ENCODE assay signal across 17 mouse cellular contexts in the genomic region with DNA sequence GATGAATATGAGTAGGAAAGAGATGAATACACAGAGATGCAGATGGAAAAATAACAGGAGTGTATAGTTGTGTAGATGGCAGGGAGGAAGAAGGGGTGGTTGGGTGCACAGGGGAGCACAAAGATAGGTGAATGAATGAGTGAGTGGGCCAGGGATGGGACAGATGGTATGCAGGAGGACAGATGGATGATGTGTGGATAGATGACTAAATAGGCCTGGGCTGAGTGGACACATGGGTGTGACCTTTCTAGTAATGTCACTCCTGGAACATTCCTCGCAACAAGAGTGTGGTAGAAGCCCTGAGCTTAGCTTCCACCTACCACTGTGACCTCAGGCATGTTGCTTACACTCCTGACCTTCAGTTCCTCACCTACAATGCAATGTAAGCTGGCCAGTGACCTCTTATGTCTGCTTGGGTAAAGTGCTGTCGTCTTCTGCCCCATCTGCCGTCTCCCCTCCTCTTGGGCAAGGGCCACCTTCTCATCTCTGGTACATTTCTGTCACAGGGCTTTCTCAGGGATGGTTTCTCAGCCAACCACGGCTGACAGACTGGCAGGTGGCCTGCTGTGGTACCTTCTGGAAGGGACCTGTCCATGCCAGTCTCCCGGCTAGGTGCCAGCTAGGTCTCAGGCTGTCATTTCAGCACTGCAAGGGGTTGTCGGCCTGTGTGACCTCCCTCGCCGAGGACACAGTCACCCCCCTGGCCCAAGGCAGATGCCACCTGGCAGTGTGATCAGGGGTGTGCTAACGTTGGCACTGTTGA.
DNase-seq lines count a peak whose midpoint lies in the region; ATAC-seq lines count a peak whose summit lies in the region.
"Had no signal": no experiment of that assay in that cellular context is flagged by ENCODE, and none has a peak within 500 bp of the region (broad histone marks: within the 10 kb centered on the region; RNA-seq: fewer than 3 reads in every experiment).

No protein-coding gene starts in this region.

- no peak for ATAC-seq in frontal cortex, adult (ENCODE audit: low TSS enrichment)
- ATAC-seq: activated CD4-positive, CD25-positive, alpha-beta regulatory T cell, adult 4 months; forebrain, postnatal 0 days; intestine, embryonic 16.5 days; midbrain, embryonic 16.5 days had no signal

- DNase-seq in adrenal gland, postnatal 25 days: peak; percentile 32
- DNase-seq in adrenal gland, postnatal 4 days (ENCODE audit: low spot score in 2 of 2): no peak
- peak; percentile 93 for DNase-seq in cerebellum, adult 11 months
- peak; percentile 96 for DNase-seq in cerebellum, adult 9-10 months
- DNase-seq in cerebellum, postnatal 36 days: peak; percentile 93
- no peak for DNase-seq in urinary bladder, adult 2 months (ENCODE audit: low spot score)
- DNase-seq: adrenal gland, adult 8-10 months; forebrain, postnatal 0 days; gastrocnemius, postnatal 14 days; heart, adult 11 months; kidney, adult 8-10 months; kidney, postnatal 4 days; layer of hippocampus, postnatal 36 days had no signal

Comparison
In these comparisons a context has a peak if more than half of its experiments do, and no peak if none do; other contexts are left out.
1. DNase-seq: peak in adrenal gland, postnatal 25 days (single experiment), cerebellum, adult 11 months (single experiment), cerebellum, adult 9-10 months (single experiment) and cerebellum, postnatal 36 days (2 of 2); none in adrenal gland, postnatal 4 days (0 of 2) and urinary bladder, adult 2 months (single experiment).